Mouse (Mus musculus): ENCODE results near the gene Poln.

- TF ChIP-seq CTCF (IDR thresholded peaks at IDR 0.05; ENCODE audit: extremely low read depth, insufficient read depth, insufficient read length, insufficient replicate concordance) (no peak), POLR2A (IDR thresholded peaks at IDR 0.05; ENCODE audit: low read depth, low read length) (no peak)
Measured at GRCm38 (mm10) chr5:34174550-34175402, 5.5 kb upstream of the Poln start.
